Mouse (Mus musculus) forebrain, embryonic 10.5 days (tissue): ENCODE data around the gene Npm1. TPM values are rescaled to one million over a fixed set of nuclear protein-coding genes. Genes with fewer than 3 reads are reported as not detected.

Source experiments
- DNase-seq: peaks from one replicate; pipeline ENCODE4 v3.0.0-alpha.2; 2017; ENCODE audit warnings: low spot score; ENCODE audit errors: extremely low spot score
- H3K27ac ChIP-seq: fragments of 300-500 bp; sonication (generic); 2 replicates; pipeline ENCODE4 v1.5.1; 2016; ENCODE audit warnings: mild to moderate bottlenecking
- H3K27me3 ChIP-seq: fragments of 300-500 bp; sonication (generic); 2 replicates; pipeline ENCODE4 v1.6.1; 2016; ENCODE audit warnings: mild to moderate bottlenecking; ENCODE audit not compliant: poor library complexity, severe bottlenecking
- H3K36me3 ChIP-seq: fragments of 300-500 bp; sonication (generic); replicated peaks from 2 replicates; pipeline ENCODE4 v1.6.1; 2016; ENCODE audit warnings: mild to moderate bottlenecking, moderate library complexity
- H3K4me1 ChIP-seq: fragments of 300-500 bp; sonication (generic); 2 replicates; pipeline ENCODE4 v1.6.1; 2016
- H3K4me3 ChIP-seq: fragments of 300-500 bp; sonication (generic); 2 replicates; pipeline ENCODE4 v1.5.1; 2016; ENCODE audit warnings: mild to moderate bottlenecking, moderate library complexity
- H3K9me3 ChIP-seq: fragments of 300-500 bp; sonication (generic); 2 replicates; pipeline ENCODE4 v1.6.1; 2016; ENCODE audit warnings: mild to moderate bottlenecking, moderate library complexity
- WGBS: fragments of 180-500 bp; shearing (Covaris S2); methylation state at CpG from one replicate; pipeline ENCODE4 v1.1.7; 2016; 5-methylcytosine and 5-hydroxymethylcytosine counted together
- polyA plus RNA-seq: library from polyadenylated mRNA; unstranded; fragments of >200 nt; fragmentation: Nextera tagmentation; extraction: Ambion mirVana; gene quantifications from 2 replicates; pipeline ENCODE4 v1.2.1, GENCODE M21; 2016

Npm1 gene
- polyA plus RNA-seq, 1 experiment from 2014 or later: 1,478 TPM

GRCm38 (mm10) chr11:33103291-33103943 lies 59.6 kb downstream of the Npm1 start:
- DNase-seq: no peak
- Histone ChIP-seq H3K4me1 (peaks cover 20% of the 10 kb centered on the region), H3K4me3 (no peak overlapping the region), H3K9me3 (no peaks in the 10 kb centered on the region), H3K27ac (no peak overlapping the region), H3K36me3 (no peaks in the 10 kb centered on the region), H3K27me3 (peaks cover 12% of the 10 kb centered on the region; the same call in 1 of the 2 replicates)
- WGBS: 95% methylated on average over 13 of the region's 13 CpGs

Other genes with a start within 250 kb of the Npm1 start
- 3.6 and 3.8 TPM in 2 replicates for gene Fgf18, start 15.8 kb downstream of the Npm1 start, polyA plus RNA-seq
- not detected in 2 replicates for gene Tlx3, start 40.4 kb upstream of the Npm1 start, polyA plus RNA-seq
- gene Gm12117, start 113.5 kb upstream of the Npm1 start, polyA plus RNA-seq: not detected in 2 replicates